Mouse (Mus musculus): ENCODE data around the gene Fitm2.
"Not testable (repeated sequence)": the region's sequence is repeated elsewhere in the genome, so short reads cannot be mapped to it uniquely, and the experiment has no call there.

Gene Fitm2

DNA sequence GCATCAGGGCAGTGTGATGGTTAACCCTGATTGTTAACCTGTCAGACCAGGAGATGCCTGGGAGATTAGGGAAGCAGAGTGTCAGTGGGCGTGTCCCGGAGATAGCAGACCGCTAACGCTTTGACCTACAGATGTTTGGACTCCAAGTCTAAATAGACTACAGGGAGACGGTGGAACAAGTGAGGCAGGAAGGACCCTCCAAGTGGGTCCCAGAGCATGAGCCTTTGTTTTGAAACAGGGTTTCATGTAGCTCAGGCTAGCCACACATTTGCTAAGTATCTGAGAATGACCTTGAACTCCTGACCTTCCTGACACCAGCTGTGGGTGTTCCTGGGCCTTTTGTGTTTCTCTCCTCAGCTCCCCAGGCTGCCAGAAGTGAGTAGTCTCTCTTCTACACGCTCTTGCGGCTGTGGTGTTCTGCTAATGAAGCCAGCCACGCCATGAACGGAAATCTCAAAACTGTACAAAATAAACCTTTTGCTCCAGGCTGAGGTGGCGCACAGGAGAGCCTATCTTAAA lies 9.1 kb downstream of the Fitm2 start:
- DNase-seq (ENCODE audit: low read depth), result no peak

DNA sequence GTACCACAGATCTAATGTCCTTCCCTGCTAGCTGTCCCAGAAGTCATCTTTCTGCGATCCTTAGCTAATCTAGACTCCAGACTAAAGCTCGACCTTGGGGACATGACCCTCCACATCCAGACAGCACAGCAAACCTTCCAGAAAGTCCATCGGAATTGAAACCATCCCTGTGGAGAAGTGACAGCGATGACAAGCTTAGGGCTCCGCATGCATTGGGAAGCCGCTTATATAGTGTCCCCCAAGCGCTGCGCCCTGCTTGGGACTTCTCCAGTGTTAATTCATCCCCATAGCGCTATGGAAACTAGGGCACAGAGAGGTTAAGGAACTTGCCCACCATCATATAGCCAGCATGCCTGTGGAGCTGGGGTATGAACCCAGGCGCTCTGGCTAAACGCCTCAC lies 9.6 kb downstream of the Fitm2 start:
- DNase-seq (ENCODE audit: low read depth), result no peak

DNA sequence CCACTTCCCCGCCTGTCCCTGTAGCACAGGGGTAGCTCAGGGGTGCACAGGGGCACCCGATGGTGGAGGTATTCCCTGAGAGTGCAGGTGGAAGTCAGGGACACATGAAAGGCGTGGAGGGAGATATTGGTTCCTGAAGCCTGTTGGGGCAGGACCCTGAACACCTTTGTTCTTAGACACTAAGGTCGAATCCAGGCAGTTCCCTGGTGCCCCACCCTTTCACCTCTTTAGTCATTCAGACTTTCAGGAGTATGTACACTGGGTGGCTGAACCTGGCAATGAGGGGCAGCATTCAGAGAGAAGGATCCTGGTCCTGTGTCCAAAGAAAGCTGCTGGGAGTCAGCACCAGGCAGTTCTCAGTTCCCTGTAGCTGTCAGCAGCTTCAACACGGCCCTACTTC lies 10.0 kb downstream of the Fitm2 start:
- DNase-seq (ENCODE audit: low read depth), result no peak

GRCm38 (mm10) chr2:163461307-163461706 lies 11.1 kb downstream of the Fitm2 start:
- DNase-seq (ENCODE audit: low read depth), result not testable (repeated sequence)

DNA sequence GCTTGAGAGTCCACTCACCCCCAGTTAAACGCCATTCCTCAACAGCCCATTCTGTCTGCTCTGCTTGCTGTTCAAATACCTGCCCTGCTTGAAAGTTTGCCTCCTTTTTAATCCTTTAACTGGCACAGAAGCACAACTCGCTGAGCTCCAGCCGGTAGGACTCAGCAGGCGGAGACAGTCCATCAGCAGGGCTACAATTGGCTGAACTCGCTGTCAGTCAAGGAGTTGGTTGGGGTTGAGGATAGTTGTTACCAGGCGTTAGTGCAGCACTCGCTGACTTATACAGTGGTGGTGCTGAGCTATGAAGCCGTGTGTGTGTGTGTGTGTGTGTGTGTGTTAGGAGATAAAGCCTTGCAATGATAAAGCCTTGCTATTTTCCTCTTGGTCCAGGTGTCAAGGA lies 11.8 kb downstream of the Fitm2 start:
- DNase-seq (ENCODE audit: low read depth), result no peak

GRCm38 (mm10) chr2:163459380-163459779 lies 13.0 kb downstream of the Fitm2 start:
- no peak for DNase-seq (ENCODE audit: low read depth)

- peak; percentile 7 for DNase-seq (ENCODE audit: low read depth)
These were observed 13.7 kb downstream of the Fitm2 start for GRCm38 (mm10) chr2:163458539-163459265.

- no peak for DNase-seq (ENCODE audit: low read depth)
These were observed 19.1 kb downstream of the Fitm2 start for GRCm38 (mm10) chr2:163453378-163453777.

DNA sequence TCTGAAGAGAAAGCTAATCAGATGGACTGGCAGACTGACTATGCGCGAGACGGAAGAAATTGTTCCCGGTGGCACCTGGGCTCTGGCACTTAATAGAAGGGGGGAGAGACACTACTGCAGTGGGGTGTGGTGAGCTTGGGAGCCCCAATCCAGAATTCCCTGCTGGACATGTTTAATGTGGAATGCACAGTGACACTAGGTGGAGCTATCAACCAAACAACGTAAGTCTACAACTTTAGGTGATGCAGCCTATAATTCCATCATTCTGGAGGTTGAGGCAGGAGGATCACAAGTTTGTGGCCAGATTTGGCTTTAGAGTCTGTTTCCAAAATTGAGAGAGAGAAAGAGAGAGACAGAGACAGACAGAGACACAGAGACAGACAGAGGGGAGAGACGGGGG lies 19.7 kb downstream of the Fitm2 start:
- no peak for DNase-seq (ENCODE audit: low read depth)

DNA sequence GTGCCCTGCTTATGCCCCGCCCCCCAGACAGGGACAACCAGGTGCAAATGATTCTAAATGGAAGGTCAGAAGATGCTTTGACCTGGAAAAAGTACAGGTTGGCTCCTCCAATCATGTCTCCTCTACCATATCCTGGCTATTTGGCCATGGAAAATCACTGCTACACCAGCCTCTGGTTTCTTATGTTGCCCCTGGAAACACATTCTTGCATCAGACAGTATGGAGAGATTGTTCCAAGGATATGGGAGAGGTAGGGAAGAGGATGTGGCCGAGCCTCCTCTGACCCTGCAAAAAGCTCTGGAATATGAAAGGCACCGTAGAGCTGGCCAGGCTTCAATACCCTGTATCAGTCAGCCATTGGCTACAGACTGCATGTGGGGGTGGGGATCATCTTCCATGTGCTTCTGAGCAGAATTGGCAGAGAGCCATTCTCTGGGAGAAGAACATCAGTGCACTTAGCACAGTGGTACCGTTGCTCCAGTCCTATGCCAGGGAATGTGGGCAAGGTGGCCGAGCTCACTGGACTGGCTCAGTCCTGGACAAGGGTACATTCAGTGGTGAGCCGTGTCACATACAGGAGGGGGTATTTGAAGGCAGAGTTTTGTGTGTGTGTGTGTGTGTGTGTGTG lies 21.6 kb downstream of the Fitm2 start:
- DNase-seq (ENCODE audit: low read depth), result no peak

DNA sequence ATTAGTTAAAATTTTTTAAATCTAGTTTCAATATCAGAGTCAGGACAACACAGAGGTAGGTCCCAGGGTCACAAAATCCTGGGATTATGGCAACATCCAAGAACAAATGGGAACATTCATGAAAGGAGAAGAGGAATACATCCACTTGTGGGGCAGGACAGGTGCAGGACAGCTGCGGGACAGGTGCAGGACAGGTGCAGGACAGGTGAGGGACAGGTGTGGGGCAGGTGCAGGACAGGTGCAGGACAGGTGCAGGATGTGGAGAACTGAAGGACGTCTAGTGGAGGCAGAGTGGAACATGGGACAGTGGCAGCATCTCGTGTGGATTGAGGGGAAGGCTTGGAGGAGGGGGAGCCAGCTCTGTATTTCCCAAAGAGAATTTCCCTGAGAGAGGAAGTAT lies 23.2 kb downstream of the Fitm2 start:
- DNase-seq (ENCODE audit: low read depth), result no peak

GRCm38 (mm10) chr2:163447375-163447774 lies 25.1 kb downstream of the Fitm2 start:
- DNase-seq (ENCODE audit: low read depth), result no peak

DNA sequence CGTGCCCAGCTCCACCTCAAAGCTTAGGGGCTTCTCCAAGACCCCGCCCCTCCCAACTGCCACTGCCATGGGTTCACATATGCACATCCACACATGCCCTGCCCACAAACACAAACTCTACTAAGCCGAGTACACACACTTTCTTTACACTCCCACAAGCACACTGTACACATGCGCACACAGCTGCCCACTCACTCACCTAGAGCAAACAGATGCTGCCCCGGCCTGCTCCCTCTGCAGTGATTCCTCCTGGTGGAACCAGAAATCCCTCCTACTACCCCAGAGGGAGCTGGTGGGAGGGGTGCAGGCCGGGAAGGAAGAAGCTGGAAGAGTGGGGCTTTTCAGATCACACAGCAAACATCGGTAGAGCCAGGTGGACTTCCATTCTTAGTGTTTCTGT lies 28.4 kb downstream of the Fitm2 start:
- no peak for DNase-seq (ENCODE audit: low read depth)

DNA sequence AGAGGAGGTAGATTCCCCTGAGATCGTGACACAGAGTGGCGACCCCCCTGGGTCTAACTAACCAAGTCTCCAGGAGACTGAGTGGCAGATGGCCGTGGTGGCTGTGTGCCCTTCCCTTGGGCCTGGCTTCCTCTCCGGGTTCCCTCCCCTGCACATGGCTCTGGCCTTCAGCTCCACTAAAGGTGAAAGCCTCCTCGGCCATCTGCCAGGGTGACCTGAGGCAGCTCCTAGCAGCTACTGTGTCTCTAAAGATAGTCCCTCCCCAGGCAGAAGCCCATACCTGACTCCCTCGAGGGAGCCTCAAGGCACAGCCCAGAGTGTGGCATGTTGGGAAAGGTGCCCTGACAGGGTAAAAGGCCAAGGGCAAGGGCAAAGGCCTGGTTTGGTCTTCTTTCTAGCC lies 28.9 kb downstream of the Fitm2 start:
- no peak for DNase-seq (ENCODE audit: low read depth)

DNA sequence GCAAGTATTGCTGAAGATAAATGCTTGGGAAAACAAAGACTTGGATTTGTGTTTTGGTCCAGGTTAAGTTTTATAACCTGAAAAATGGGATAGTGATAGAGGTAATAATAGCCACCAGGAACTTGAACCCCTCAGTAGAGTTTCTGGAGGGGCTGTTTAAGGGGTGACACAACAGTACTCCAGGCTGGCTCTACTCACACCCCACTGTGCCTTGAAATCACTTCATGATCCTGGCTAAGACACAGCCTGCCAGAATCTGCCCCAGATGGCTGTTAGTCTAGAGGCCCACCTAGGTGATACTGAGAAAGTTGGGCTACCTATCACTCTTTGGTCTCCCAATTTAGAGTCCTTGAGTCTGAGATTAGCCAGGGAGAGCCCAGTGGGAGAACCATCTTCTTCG lies 32.9 kb downstream of the Fitm2 start:
- no peak for DNase-seq (ENCODE audit: low read depth)

GRCm38 (mm10) chr2:163438619-163439451 lies 33.6 kb downstream of the Fitm2 start:
- no peak for DNase-seq (ENCODE audit: low read depth)

DNA sequence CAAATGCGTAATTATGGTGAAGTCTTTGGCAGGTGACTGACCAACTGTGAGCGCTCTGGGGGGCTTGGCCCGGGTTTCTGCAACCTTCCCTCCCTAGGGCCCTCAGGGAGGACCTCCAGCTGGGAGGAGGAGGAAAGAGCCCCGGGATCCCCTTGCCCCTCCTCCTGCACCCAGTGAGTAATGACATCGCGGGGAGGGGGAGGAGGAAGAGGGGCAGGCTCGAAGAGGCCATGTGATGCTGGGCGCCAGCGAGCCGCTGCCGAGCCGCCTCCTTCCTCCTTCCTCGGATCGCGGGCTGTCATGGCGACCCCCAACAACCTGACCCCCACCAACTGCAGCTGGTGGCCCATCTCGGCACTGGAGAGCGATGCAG lies 34.2 kb downstream of the Fitm2 start, which contains the start of gene Gdap1l1:
Gene Gdap1l1, plus strand, starts transcription at position 231 of the 373 bp plus-strand sequence.
- no peak for DNase-seq (ENCODE audit: low read depth)

DNA sequence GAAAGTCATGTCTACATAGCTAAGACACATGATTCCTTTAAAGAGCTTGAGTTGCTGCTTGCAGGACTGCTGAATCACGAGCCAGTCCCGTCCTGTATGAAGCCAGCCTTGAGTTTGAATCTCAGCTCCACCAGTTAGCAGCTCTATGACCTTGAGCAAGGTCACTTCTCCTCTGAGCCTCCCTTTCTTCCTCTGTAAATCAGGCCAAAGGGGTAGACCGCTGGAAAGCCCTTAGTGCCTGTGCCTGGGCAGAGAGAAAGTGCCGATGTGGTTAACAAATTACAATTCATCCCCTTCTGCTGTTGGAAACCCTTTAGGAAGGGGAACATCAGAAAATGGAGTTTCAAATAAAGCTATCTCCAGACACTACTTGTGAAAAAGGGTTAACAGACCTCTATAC lies 34.6 kb downstream of the Fitm2 start:
- DNase-seq (ENCODE audit: low read depth), result no peak

- DNase-seq (ENCODE audit: low read depth), result no peak
These were observed 38.5 kb downstream of the Fitm2 start for GRCm38 (mm10) chr2:163433971-163434370.

DNA sequence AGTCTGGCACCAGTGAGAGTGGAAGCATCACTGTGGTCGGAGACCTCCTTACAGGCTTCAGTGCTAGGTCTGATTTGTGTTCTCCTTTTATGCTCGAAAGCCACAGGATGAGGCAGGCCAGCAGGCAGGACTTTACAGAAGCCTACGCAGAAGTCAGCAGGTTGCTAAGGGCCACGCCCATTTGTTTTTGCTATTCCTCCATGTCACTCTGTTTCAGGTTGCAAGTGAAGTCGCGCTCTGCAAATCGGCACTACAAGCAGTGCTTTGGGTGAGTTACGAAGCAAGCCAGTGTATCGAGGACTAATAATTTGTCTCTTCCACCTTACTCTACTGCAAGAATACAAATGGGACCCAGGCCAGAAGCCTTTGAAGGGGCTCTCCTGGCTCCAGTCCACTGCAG lies 41.1 kb downstream of the Fitm2 start:
- DNase-seq (ENCODE audit: low read depth), result no peak

- no peak for DNase-seq (ENCODE audit: low read depth)
These were observed 44.0 kb downstream of the Fitm2 start for GRCm38 (mm10) chr2:163428346-163429011.

- no peak for DNase-seq (ENCODE audit: low read depth)
These were observed 47.8 kb downstream of the Fitm2 start, which contains the start of gene Oser1 for GRCm38 (mm10) chr2:163424597-163424996. TSS of gene Oser1 (minus strand) at chr2:163424697.

Data from c-Kit-positive CD71-positive TER-119-negative erythroid progenitor cells, embryonic 14.5 days (primary cell).